8 mouse cellular contexts compared by ENCODE assay signal in genomic region chr4:133093056-133093455, GRCm38 (mm10). TPM values are rescaled to one million over a fixed set of nuclear protein-coding genes. Genes with fewer than 3 reads are reported as not detected.
DNase-seq lines count a peak whose midpoint lies in the region; ATAC-seq lines count a peak whose summit lies in the region.

No protein-coding gene starts in this region.

- ATAC-seq in kidney, embryonic 16.5 days (ENCODE audit: low FRiP score, low TSS enrichment), result no peak
- ATAC-seq in hindbrain, embryonic 13.5 days (ENCODE audit: low FRiP score), result no peak
- ATAC-seq in midbrain, embryonic 12.5 days (ENCODE audit: low FRiP score, low read depth), result no peak

- H3K9me3 ChIP-seq in kidney, embryonic 16.5 days (ENCODE audit: low read length), result no peaks in the 10 kb centered on the region
- H3K9me3 ChIP-seq in embryonic facial prominence, embryonic 10.5 days, result no peaks in the 10 kb centered on the region
- H3K9me3 ChIP-seq in hindbrain, embryonic 13.5 days, result no peaks in the 10 kb centered on the region
- H3K9me3 ChIP-seq in midbrain, embryonic 12.5 days, result no peaks in the 10 kb centered on the region

- H3K4me2 ChIP-seq in kidney, embryonic 16.5 days (replicated peaks; ENCODE audit: low read depth, low read length), result no peak overlapping the region
- H3K4me2 ChIP-seq in hindbrain, embryonic 13.5 days, result no peak overlapping the region
- H3K4me2 ChIP-seq in midbrain, embryonic 12.5 days (replicated peaks), result no peak overlapping the region

- H3K4me3 ChIP-seq in kidney, embryonic 16.5 days (ENCODE audit: low read length), result no peak overlapping the region
- no peak overlapping the region for H3K4me3 ChIP-seq in embryonic facial prominence, embryonic 10.5 days
- H3K4me3 ChIP-seq in hindbrain, embryonic 13.5 days, result no peak overlapping the region
- no peak overlapping the region for H3K4me3 ChIP-seq in midbrain, embryonic 12.5 days

- H3K27me3 ChIP-seq in kidney, embryonic 16.5 days (ENCODE audit: insufficient read depth, low read length), result no peaks in the 10 kb centered on the region
- peaks cover 51% of the 10 kb centered on the region for H3K27me3 ChIP-seq in embryonic facial prominence, embryonic 10.5 days (replicated peaks; ENCODE audit: low read depth, poor library complexity, severe bottlenecking)
- no peaks in the 10 kb centered on the region for H3K27me3 ChIP-seq in hindbrain, embryonic 13.5 days
- peaks cover 29% of the 10 kb centered on the region for H3K27me3 ChIP-seq in midbrain, embryonic 12.5 days

- H3K36me3 ChIP-seq in kidney, embryonic 16.5 days (ENCODE audit: insufficient read depth, low read length), result no peaks in the 10 kb centered on the region
- no peaks in the 10 kb centered on the region for H3K36me3 ChIP-seq in embryonic facial prominence, embryonic 10.5 days (replicated peaks)
- H3K36me3 ChIP-seq in hindbrain, embryonic 13.5 days, result no peaks in the 10 kb centered on the region
- H3K36me3 ChIP-seq in midbrain, embryonic 12.5 days, result no peaks in the 10 kb centered on the region

- WGBS in kidney, embryonic 16.5 days, result 68% methylated on average over 6 of the region's 6 CpGs
- WGBS in embryonic facial prominence, embryonic 10.5 days, result 62% methylated on average over 6 of the region's 6 CpGs
- 54% methylated on average over 6 of the region's 6 CpGs for WGBS in hindbrain, embryonic 13.5 days
- WGBS in midbrain, embryonic 12.5 days, result 57% methylated on average over 6 of the region's 6 CpGs

- H3K27ac ChIP-seq in kidney, embryonic 16.5 days (ENCODE audit: low read length), result peak overlapping the region; percentile 93
- peak overlapping the region; percentile 77 for H3K27ac ChIP-seq in embryonic facial prominence, embryonic 10.5 days (replicated peaks)
- H3K27ac ChIP-seq in hindbrain, embryonic 13.5 days, result peak overlapping the region; percentile 91
- 0 out of 2 replicates have a peak overlapping the region, but pooled peaks have one; percentile 49 for H3K27ac ChIP-seq in midbrain, embryonic 12.5 days (replicated peaks)

- peak overlapping the region; percentile 59 for H3K9ac ChIP-seq in kidney, embryonic 16.5 days (replicated peaks; ENCODE audit: low read length)
- H3K9ac ChIP-seq in hindbrain, embryonic 13.5 days, result 0 out of 2 replicates have a peak overlapping the region, but pooled peaks have one; percentile 39
- H3K9ac ChIP-seq in midbrain, embryonic 12.5 days (replicated peaks), result no peak overlapping the region

- no peak for DNase-seq in kidney, adult 8-10 months
- DNase-seq in embryonic facial prominence, embryonic 10.5 days (ENCODE audit: low spot score), result no peak
- no peak for DNase-seq in cerebellum, postnatal 25 days
- no peak for DNase-seq in adrenal gland, postnatal 36 days
- DNase-seq in urinary bladder, postnatal 4 days (ENCODE audit: low spot score in 2 of 2), result no peak

- peaks cover 68% of the 10 kb centered on the region for H3K4me1 ChIP-seq in kidney, embryonic 16.5 days (ENCODE audit: insufficient read depth, low read length)
- peaks cover 59% of the 10 kb centered on the region for H3K4me1 ChIP-seq in embryonic facial prominence, embryonic 10.5 days
- H3K4me1 ChIP-seq in hindbrain, embryonic 13.5 days (replicated peaks), result peaks cover 63% of the 10 kb centered on the region
- peaks cover 57% of the 10 kb centered on the region for H3K4me1 ChIP-seq in midbrain, embryonic 12.5 days

RNA-seq across cellular contexts. Expression of gene Wasf2, which starts 37.2 kb away (rescaled TPM):
- 77.4 and 102 TPM in 2 replicates for polyA plus RNA-seq in kidney, embryonic 16.5 days (2015; fragmentation: Nextera tagmentation; extraction: Ambion mirVana)
- 66.7 and 73.0 TPM in 2 replicates for polyA plus RNA-seq in embryonic facial prominence, embryonic 10.5 days (2016; fragmentation: Nextera tagmentation; extraction: Ambion mirVana)
- 33.3 and 35.4 TPM in 2 replicates for polyA plus RNA-seq in hindbrain, embryonic 13.5 days (2015; fragmentation: Nextera tagmentation; extraction: Ambion mirVana)
- 43.5 and 50.0 TPM in 2 replicates for polyA plus RNA-seq in midbrain, embryonic 12.5 days (2016; fragmentation: Nextera tagmentation; extraction: Ambion mirVana)
- 100 to 1,000 TPM; 122 to 132 TPM for total RNA-seq in adrenal gland, postnatal 36 days (2021)
